Mouse (Mus musculus): ENCODE measurements around the gene Strip2.

Gene Strip2

GRCm38 (mm10) chr6:29930087-29930486 lies 13.3 kb downstream of the Strip2 start:
- DNase-seq (ENCODE audit: low read depth, low spot score): no peak

GRCm38 (mm10) chr6:29930665-29931064 lies 13.9 kb downstream of the Strip2 start:
- peak; percentile 54 for DNase-seq (ENCODE audit: low read depth, low spot score)

GRCm38 (mm10) chr6:29931181-29931580 lies 14.4 kb downstream of the Strip2 start:
- DNase-seq (ENCODE audit: low read depth, low spot score): no peak

- no peak for DNase-seq (ENCODE audit: low read depth, low spot score)
Observed at GRCm38 (mm10) chr6:29935741-29936140, 18.9 kb downstream of the Strip2 start.

GRCm38 (mm10) chr6:29940428-29940827 lies 23.6 kb downstream of the Strip2 start:
- DNase-seq (ENCODE audit: low read depth, low spot score): no peak

GRCm38 (mm10) chr6:29941036-29941435 lies 24.2 kb downstream of the Strip2 start:
- no peak for DNase-seq (ENCODE audit: low read depth, low spot score)

GRCm38 (mm10) chr6:29944465-29944864 lies 27.7 kb downstream of the Strip2 start:
- DNase-seq (ENCODE audit: low read depth, low spot score): no peak

GRCm38 (mm10) chr6:29946568-29946967 lies 29.8 kb downstream of the Strip2 start:
- DNase-seq (ENCODE audit: low read depth, low spot score): no peak

GRCm38 (mm10) chr6:29947823-29948222 lies 31.0 kb downstream of the Strip2 start:
- no peak for DNase-seq (ENCODE audit: low read depth, low spot score)

- DNase-seq (ENCODE audit: low read depth, low spot score): peak; percentile 32
Observed at GRCm38 (mm10) chr6:29956749-29957148, 39.9 kb downstream of the Strip2 start.

GRCm38 (mm10) chr6:29958669-29959068 lies 41.9 kb downstream of the Strip2 start:
- DNase-seq (ENCODE audit: low read depth, low spot score): no peak

GRCm38 (mm10) chr6:29961081-29961480 lies 44.3 kb downstream of the Strip2 start:
- DNase-seq (ENCODE audit: low read depth, low spot score): peak; percentile 68

- DNase-seq (ENCODE audit: low read depth, low spot score): no peak
Observed at GRCm38 (mm10) chr6:29967917-29968316, 51.1 kb downstream of the Strip2 start.

- DNase-seq (ENCODE audit: low read depth, low spot score): peak; percentile 65
Observed at GRCm38 (mm10) chr6:29973341-29973740, 56.5 kb downstream of the Strip2 start.

- no peak for DNase-seq (ENCODE audit: low read depth, low spot score)
Observed at GRCm38 (mm10) chr6:29974836-29975235, 58.0 kb downstream of the Strip2 start.

- DNase-seq (ENCODE audit: low read depth, low spot score): no peak
Observed at GRCm38 (mm10) chr6:29980461-29980860, 63.6 kb downstream of the Strip2 start.

- DNase-seq (ENCODE audit: low read depth, low spot score): no peak
Observed at GRCm38 (mm10) chr6:29981797-29982196, 65.0 kb downstream of the Strip2 start.

- DNase-seq (ENCODE audit: low read depth, low spot score): no peak
Observed at GRCm38 (mm10) chr6:29985058-29985498, 68.3 kb downstream of the Strip2 start.

- DNase-seq (ENCODE audit: low read depth, low spot score): no peak
Observed at GRCm38 (mm10) chr6:29985504-29985903, 68.7 kb downstream of the Strip2 start.

- no peak for DNase-seq (ENCODE audit: low read depth, low spot score)
Observed at GRCm38 (mm10) chr6:29985986-29986385, 69.2 kb downstream of the Strip2 start.

- DNase-seq (ENCODE audit: low read depth, low spot score): no peak
Observed at GRCm38 (mm10) chr6:29987246-29987645, 70.4 kb downstream of the Strip2 start.

- no peak for DNase-seq (ENCODE audit: low read depth, low spot score)
Observed at GRCm38 (mm10) chr6:29998140-29998539, 81.3 kb downstream of the Strip2 start.

GRCm38 (mm10) chr6:29998771-29999170 lies 82.0 kb downstream of the Strip2 start:
- no peak for DNase-seq (ENCODE audit: low read depth, low spot score)

GRCm38 (mm10) chr6:30002628-30003027 lies 85.8 kb downstream of the Strip2 start:
- peak; percentile 45 for DNase-seq (ENCODE audit: low read depth, low spot score)
